Mouse (Mus musculus) hindbrain, embryonic 16.5 days (tissue): ENCODE measurements around the gene Mau2. TPM values are rescaled to one million over a fixed set of nuclear protein-coding genes. Genes with fewer than 3 reads are reported as not detected.
"Not testable (repeated sequence)": the region's sequence is repeated elsewhere in the genome, so short reads cannot be mapped to it uniquely, and the experiment has no call there.

Source experiments
- ATAC-seq: fragments of 200-750 bp; cut with Nextera tagmentation; 2 replicates; pipeline ENCODE4 v1.8.0; 2017; ENCODE audit warnings: moderate TSS enrichment, moderate library complexity
- H3K27ac ChIP-seq: fragments of 300-500 bp; sonication (generic); 2 replicates; pipeline ENCODE4 v1.5.1; 2014; ENCODE audit warnings: low read depth, mild to moderate bottlenecking, control low read depth, low read length, moderate library complexity
- H3K27me3 ChIP-seq: fragments of 300-500 bp; sonication (generic); replicated peaks from 2 replicates; pipeline ENCODE4 v1.6.1; 2014; ENCODE audit warnings: low read length; ENCODE audit not compliant: control insufficient read depth, insufficient read depth
- H3K36me3 ChIP-seq: fragments of 300-500 bp; sonication (generic); 2 replicates; pipeline ENCODE4 v1.6.1; 2014; ENCODE audit warnings: mild to moderate bottlenecking, low read length, moderate library complexity, mixed read lengths; ENCODE audit not compliant: control insufficient read depth, insufficient read depth
- H3K4me1 ChIP-seq: fragments of 300-500 bp; sonication (generic); 2 replicates; pipeline ENCODE4 v1.6.1; 2014; ENCODE audit warnings: low read depth, low read length; ENCODE audit not compliant: control insufficient read depth, insufficient read depth
- H3K4me2 ChIP-seq: fragments of 300-500 bp; sonication (generic); 2 replicates; pipeline ENCODE4 v1.6.1; 2014; ENCODE audit warnings: mild to moderate bottlenecking, low read length, control low read depth, moderate library complexity
- H3K4me3 ChIP-seq: fragments of 300-500 bp; sonication (generic); 2 replicates; pipeline ENCODE4 v1.5.1; 2014; ENCODE audit warnings: mild to moderate bottlenecking, low read length, control low read depth, moderate library complexity
- H3K9ac ChIP-seq: fragments of 300-500 bp; sonication (generic); 2 replicates; pipeline ENCODE4 v1.6.1; 2014; ENCODE audit warnings: low read depth, mild to moderate bottlenecking, control low read depth, low read length, moderate library complexity
- H3K9me3 ChIP-seq: fragments of 300-500 bp; sonication (generic); 2 replicates; pipeline ENCODE4 v1.6.1; 2014; ENCODE audit warnings: mild to moderate bottlenecking, low read length, moderate library complexity; ENCODE audit not compliant: control insufficient read depth
- WGBS: fragments of 180-500 bp; shearing (Covaris S2); extraction: QIAGEN DNeasy Blood & Tissue Kit; methylation state at CpG from one replicate; pipeline ENCODE4 v1.1.7; 2014; 5-methylcytosine and 5-hydroxymethylcytosine counted together
- polyA plus RNA-seq: library from polyadenylated mRNA; unstranded; fragments of >200 nt; fragmentation: Nextera tagmentation; extraction: Ambion mirVana; gene quantifications from 2 replicates; pipeline ENCODE4 v1.2.1, GENCODE M21; 2015

Mau2 gene
- polyA plus RNA-seq, 1 experiment from 2014 or later = 61.5 TPM

DNA sequence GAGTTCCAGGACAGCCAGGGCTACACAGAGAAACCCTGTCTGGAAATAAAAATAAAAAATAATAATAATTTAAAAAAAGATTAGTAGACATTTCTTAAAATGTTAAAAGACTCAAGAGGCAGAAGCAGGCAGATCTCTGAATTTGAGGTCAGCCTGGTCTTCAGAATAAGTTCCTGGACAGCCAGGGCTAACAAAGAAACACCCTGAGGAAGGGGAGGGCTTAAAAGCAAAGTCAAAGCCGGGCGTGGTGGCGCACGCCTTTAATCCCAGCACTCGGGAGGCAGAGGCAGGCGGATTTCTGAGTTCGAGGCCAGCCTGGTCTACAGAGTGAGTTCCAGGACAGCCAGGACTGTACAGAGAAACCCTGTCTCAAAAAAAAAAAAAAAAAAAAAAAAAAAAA is 53.6 kb downstream of the Mau2 start:
- H3K4me1 ChIP-seq, H3K27me3 ChIP-seq, H3K9ac ChIP-seq, ATAC-seq, H3K36me3 ChIP-seq, H3K4me2 ChIP-seq, H3K4me3 ChIP-seq, H3K9me3 ChIP-seq, H3K27ac ChIP-seq: not testable (repeated sequence)
- WGBS = over 99% methylated on average over 6 of the region's 7 CpGs

GRCm38 (mm10) chr8:69987744-69988143 is 54.8 kb downstream of the Mau2 start:
- Histone ChIP-seq H3K4me2 (no peak overlapping the region), H3K4me1 (no peaks in the 10 kb centered on the region), H3K9me3 (no peaks in the 10 kb centered on the region), H3K27me3 (no peaks in the 10 kb centered on the region), H3K27ac (no peak overlapping the region), H3K36me3 (no peaks in the 10 kb centered on the region), H3K4me3 (no peak overlapping the region), H3K9ac (no peak overlapping the region)
- no peak for ATAC-seq

DNA sequence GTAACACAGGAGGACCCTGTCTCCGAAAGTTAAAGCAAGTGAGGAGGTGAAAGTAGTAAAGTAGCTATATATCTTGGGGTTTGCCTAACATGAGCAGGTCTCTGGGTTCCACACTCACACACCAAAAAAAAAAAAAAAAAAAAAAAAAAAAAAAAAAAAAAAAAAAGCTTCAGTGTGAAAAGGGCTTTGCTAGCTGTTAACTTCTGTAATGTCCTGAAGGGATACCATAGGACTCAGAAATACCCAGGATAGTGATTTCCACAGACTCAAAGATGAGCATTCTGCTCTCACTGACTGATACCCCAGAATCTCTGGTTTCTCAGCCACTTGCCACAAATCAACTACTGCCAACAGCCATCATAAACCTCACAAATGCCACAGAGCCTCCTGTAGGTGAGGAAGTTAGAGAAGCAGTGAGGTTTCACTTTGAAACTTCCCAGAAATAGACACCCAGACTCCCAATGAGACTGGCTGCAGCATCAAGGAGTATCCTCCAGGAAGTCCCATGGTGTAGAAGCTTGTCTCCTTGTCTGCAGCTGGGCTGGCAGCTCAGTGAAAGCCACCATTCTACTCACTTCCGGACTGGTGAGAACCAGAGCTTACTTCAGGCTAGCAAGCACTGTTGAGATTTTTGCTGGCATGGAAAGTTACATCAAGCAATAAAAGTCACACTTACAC is 57.5 kb downstream of the Mau2 start:
- ATAC-seq = no peak
- Histone ChIP-seq H3K4me3 (no peak overlapping the region), H3K4me2 (no peak overlapping the region), H3K27me3 (no peaks in the 10 kb centered on the region), H3K9ac (no peak overlapping the region), H3K9me3 (no peaks in the 10 kb centered on the region), H3K27ac (no peak overlapping the region), H3K4me1 (no peaks in the 10 kb centered on the region), H3K36me3 (no peaks in the 10 kb centered on the region)
- 94% methylated on average over 2 of the region's 2 CpGs for WGBS

GRCm38 (mm10) chr8:69978456-69978855 is 64.1 kb downstream of the Mau2 start:
- WGBS = 92% methylated on average over 4 of the region's 4 CpGs
- ATAC-seq = no peak
- Histone ChIP-seq H3K27ac (no peak overlapping the region), H3K27me3 (no peaks in the 10 kb centered on the region), H3K4me3 (no peak overlapping the region), H3K9ac (no peak overlapping the region), H3K36me3 (no peaks in the 10 kb centered on the region), H3K4me1 (peaks cover 3% of the 10 kb centered on the region; the same call in 1 of the 2 replicates), H3K4me2 (no peak overlapping the region), H3K9me3 (no peaks in the 10 kb centered on the region)

GRCm38 (mm10) chr8:69974806-69975205 is 67.7 kb downstream of the Mau2 start:
- Histone ChIP-seq H3K4me3 (peak overlapping the region; percentile 72), H3K27me3 (no peaks in the 10 kb centered on the region), H3K9ac (peak overlapping the region; percentile 82), H3K4me1 (peaks cover 27% of the 10 kb centered on the region), H3K4me2 (peak overlapping the region; percentile 66), H3K27ac (no peak overlapping the region), H3K9me3 (no peaks in the 10 kb centered on the region), H3K36me3 (no peaks in the 10 kb centered on the region)
- no peak for ATAC-seq
- 42% methylated on average over 5 of the region's 5 CpGs for WGBS

- Histone ChIP-seq H3K4me2 (peak overlapping the region; percentile 66), H3K4me3 (peak overlapping the region; percentile 72), H3K27ac (peak overlapping the region; percentile 61), H3K9ac (peak overlapping the region; percentile 82), H3K36me3 (no peaks in the 10 kb centered on the region), H3K4me1 (peaks cover 27% of the 10 kb centered on the region), H3K27me3 (no peaks in the 10 kb centered on the region), H3K9me3 (no peaks in the 10 kb centered on the region)
- WGBS = under 1% methylated on average over 39 of the region's 50 CpGs
- peak; percentile 93 for ATAC-seq
Measured at GRCm38 (mm10) chr8:69974194-69974614, 68.3 kb downstream of the Mau2 start.

DNA sequence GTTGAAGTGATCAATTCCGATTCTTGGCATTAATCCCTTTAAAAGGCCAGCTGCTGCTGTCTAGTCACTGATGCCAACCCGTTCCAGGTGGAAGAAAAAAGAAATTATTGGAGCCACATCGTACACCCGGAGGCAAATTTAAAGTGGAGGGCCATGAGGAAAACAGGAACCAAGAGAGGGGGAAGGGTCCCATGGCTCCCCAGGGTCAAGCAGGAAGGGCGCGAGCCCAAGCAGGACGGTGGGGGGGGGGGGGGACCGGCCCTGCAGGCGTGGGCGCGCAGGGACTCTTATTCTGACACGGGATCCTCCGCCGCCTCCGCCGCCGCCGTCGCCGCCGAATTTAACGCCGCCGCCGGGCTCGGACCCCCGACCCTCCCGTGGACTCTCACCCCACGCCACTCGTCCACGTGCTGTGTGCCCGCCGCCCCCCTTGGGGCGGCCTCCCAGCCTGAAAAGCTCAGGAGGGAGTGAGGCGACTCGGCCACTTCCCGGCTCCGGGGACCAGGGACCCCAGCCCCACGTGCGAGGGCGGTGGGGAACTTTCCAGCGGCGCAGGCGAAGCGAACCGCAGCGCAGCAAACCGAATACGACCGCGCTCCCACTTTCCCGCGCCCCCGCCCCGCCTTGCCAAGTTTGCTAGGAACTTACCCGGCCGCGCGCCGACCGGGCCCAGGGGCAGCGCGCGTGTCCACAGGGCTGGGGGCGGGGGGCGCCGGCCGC is 68.9 kb downstream of the Mau2 start:
- peak overlapping the region; percentile 66 for H3K4me2 ChIP-seq
- no peaks in the 10 kb centered on the region for H3K27me3 ChIP-seq
- peaks cover 27% of the 10 kb centered on the region for H3K4me1 ChIP-seq
- ATAC-seq = peak; percentile 55
- peak overlapping the region; percentile 72 for H3K4me3 ChIP-seq
- H3K27ac ChIP-seq = peak overlapping the region; percentile 61
- no peaks in the 10 kb centered on the region for H3K36me3 ChIP-seq
- no peaks in the 10 kb centered on the region for H3K9me3 ChIP-seq
- H3K9ac ChIP-seq = peak overlapping the region; percentile 82
- WGBS = 0% methylated on average over 57 of the region's 68 CpGs

- Histone ChIP-seq H3K4me3 (peak overlapping the region; percentile 72), H3K9ac (peak overlapping the region; percentile 82; the same call in 1 of the 2 replicates), H3K27ac (no peak overlapping the region), H3K36me3 (no peaks in the 10 kb centered on the region), H3K4me2 (peak overlapping the region; percentile 66), H3K9me3 (no peaks in the 10 kb centered on the region), H3K4me1 (peaks cover 27% of the 10 kb centered on the region), H3K27me3 (no peaks in the 10 kb centered on the region)
- 13% methylated on average over 7 of the region's 7 CpGs for WGBS
- no peak for ATAC-seq
Measured at GRCm38 (mm10) chr8:69973063-69973441, 69.5 kb downstream of the Mau2 start.

- Histone ChIP-seq H3K27ac (no peak overlapping the region), H3K4me3 (no peak overlapping the region), H3K9ac (no peak overlapping the region), H3K4me2 (no peak overlapping the region), H3K27me3 (no peaks in the 10 kb centered on the region), H3K4me1 (peaks cover 27% of the 10 kb centered on the region), H3K36me3 (no peaks in the 10 kb centered on the region), H3K9me3 (no peaks in the 10 kb centered on the region)
- 91% methylated on average over 2 of the region's 2 CpGs for whole genome bisulfite sequencing
- ATAC-seq = no peak
Measured at GRCm38 (mm10) chr8:69970880-69971279, 71.7 kb downstream of the Mau2 start.
